Mouse (Mus musculus): ENCODE results near the gene Lyrm7.

DNA sequence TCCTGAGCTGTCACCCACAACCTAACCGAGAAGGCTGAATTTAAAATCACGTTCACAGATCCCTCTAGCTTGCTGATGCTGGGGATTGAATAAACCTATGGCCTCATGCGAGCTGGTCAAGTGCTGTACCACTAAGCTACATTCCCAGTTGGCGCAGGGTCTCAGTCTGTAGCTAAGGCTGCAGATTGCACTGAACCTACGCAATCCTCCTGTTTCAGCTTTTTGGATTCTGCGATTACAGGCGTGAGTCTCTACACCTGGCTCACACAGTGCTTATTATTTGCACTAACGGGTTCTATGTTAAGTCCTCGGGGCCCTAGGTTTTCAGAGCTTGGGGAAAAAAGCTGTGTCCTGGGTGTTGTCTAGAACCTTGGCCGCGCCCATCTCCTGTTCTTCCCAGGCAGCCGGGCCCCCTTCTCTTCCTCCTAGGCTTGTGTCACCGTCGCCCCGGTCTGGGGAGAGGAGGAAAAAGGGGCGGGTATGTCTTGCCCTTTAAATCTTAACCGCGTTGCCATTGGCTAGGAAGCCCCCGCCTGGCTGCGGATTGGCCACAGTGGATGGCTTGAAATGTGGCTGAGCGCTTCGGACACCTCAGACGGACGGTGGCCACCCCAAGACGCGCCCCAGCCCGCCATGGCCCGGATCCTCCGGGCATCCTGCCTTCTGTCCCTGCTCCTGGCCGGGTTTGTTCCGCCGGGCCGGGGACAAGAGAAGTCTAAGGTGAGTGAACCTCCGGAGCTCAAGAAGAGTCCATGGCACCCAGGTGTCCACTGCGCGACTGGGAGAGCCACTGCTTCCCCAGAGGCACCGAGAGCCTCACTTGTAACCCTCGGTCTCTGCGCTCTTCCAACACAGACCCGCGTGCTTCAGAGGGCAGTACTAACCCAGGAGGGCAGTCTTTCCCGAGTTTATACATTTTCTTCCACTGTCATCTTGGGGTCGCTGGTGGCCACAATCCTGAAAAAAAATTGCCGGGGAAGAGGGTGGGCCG is 41.9 kb upstream of the Lyrm7 start, which contains the start of gene Gpx3:
- TF ChIP-seq CTCF (IDR thresholded peaks at IDR 0.05; ENCODE audit: extremely low read depth, insufficient read length, insufficient replicate concordance, low read depth, low read length) = no peak
- TF ChIP-seq POLR2A (IDR thresholded peaks at IDR 0.05; ENCODE audit: low read depth, low read length) = peak; percentile 49
